Mouse (Mus musculus) kidney, adult 2 months (tissue): ENCODE results near the gene Slc23a2.

Source experiments
- CTCF ChIP-seq: fragments of 200-500 bp; conservative IDR thresholded peaks from 2 replicates; pipeline ENCODE4 v1.5.1; 2011; ENCODE audit warnings: low read depth, mild to moderate bottlenecking, control low read depth, low read length, moderate library complexity, mixed read lengths; ENCODE audit not compliant: insufficient read depth, insufficient read length
- POLR2A ChIP-seq: fragments of 200-500 bp; IDR thresholded peaks from one replicate; pipeline ENCODE4 v1.6.1; 2011; ENCODE audit warnings: low read depth, low read length, control low read depth

DNA sequence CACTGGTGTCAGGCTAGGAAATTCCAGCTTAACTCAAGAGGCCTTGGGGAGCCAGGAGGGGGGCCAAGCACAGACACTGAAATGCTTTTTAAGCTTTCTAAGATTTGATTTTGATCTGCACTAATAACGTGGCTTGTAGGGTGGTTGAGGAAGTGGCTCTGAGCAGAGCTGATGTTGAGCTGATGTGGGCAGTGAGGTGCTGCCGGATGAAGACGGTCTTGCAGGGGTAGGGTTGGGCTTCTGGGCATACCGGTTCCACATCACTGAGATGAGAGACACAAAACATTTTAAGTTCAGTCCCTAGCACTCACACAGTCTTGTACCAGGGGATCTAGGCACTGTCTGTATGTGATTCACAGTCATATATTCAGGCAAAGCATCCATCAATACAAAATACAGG is 46.5 kb downstream of the Slc23a2 start:
- TF ChIP-seq POLR2A = no peak
- no peak for TF ChIP-seq CTCF
